Mouse (Mus musculus) MEL (cell line): ENCODE results near the gene Lrrc46. TPM values are rescaled to one million over a fixed set of nuclear protein-coding genes. Genes with fewer than 3 reads are reported as not detected.
A peak's percentile ranks its signal among the peaks of the same experiment; 100 is the strongest.

Experiments
- DNase-seq: peaks from one replicate; pipeline ENCODE4 v3.0.0; 2011; ENCODE audit warnings: low read depth, low spot score
- H3K27ac ChIP-seq: 2 replicates; pipeline ENCODE4 v1.5.1; 2012; ENCODE audit warnings: low read depth, mild to moderate bottlenecking, control low read depth, low read length, moderate library complexity; ENCODE audit not compliant: control insufficient read depth
- H3K27me3 ChIP-seq, 2 experiments: fragments of 150-350 bp in 1 of 2; sonication (generic) in 1 of 2; 2 replicates each; pipeline ENCODE4 v1.6.1; 2012; ENCODE audit warnings: low read length in 2 of 2, mild to moderate bottlenecking in 2 of 2, improper control_type of control experiment in 1 of 2, moderate library complexity in 1 of 2; ENCODE audit not compliant: insufficient read depth in 2 of 2, control insufficient read depth in 1 of 2
- H3K36me3 ChIP-seq, 2 experiments: 2 replicates each; pipeline ENCODE4 v1.6.1; 2012 to 2014; ENCODE audit warnings: low read length in 2 of 2, improper control_type of control experiment in 1 of 2, inconsistent platforms in 1 of 2, mild to moderate bottlenecking in 1 of 2; ENCODE audit not compliant: insufficient read depth in 2 of 2, control insufficient read depth in 1 of 2
- H3K4me1 ChIP-seq, 2 experiments: fragments of 150-350 bp in 1 of 2; sonication (generic) in 1 of 2; 2 replicates each; pipeline ENCODE4 v1.6.1; 2012; ENCODE audit warnings: low read length in 2 of 2, improper control_type of control experiment in 1 of 2, mild to moderate bottlenecking in 1 of 2; ENCODE audit not compliant: insufficient read depth in 2 of 2, control insufficient read depth in 1 of 2
- H3K4me3 ChIP-seq, 2 experiments: fragments of 150-350 bp in 1 of 2; sonication (generic) in 1 of 2; 2 replicates each; pipeline ENCODE4 v1.5.1; 2012; ENCODE audit warnings: low read depth in 2 of 2, low read length in 2 of 2, mild to moderate bottlenecking in 2 of 2, moderate library complexity in 2 of 2, control low read depth in 1 of 2, improper control_type of control experiment in 1 of 2; ENCODE audit not compliant: control insufficient read depth in 1 of 2, insufficient read depth in 1 of 2
- H3K79me2 ChIP-seq: 2 replicates; pipeline ENCODE4 v1.6.1; 2012; ENCODE audit warnings: mild to moderate bottlenecking, low read length, moderate library complexity; ENCODE audit not compliant: control insufficient read depth, poor library complexity, insufficient read depth
- H3K9ac ChIP-seq: 2 replicates; pipeline ENCODE4 v1.6.1; 2012; ENCODE audit warnings: low read depth, mild to moderate bottlenecking, control low read depth, low read length, moderate library complexity; ENCODE audit not compliant: control insufficient read depth, poor library complexity, severe bottlenecking
- H3K9me3 ChIP-seq: fragments of 150-350 bp; sonication (generic); replicated peaks from 2 replicates; pipeline ENCODE4 v1.6.1; 2012; ENCODE audit warnings: mild to moderate bottlenecking, low read length, improper control_type of control experiment, moderate library complexity; ENCODE audit not compliant: insufficient read depth
- BHLHE40 ChIP-seq: IDR thresholded peaks from 2 replicates; pipeline ENCODE4 v1.6.1; 2012; ENCODE audit warnings: low read depth, mild to moderate bottlenecking, inconsistent platforms, low read length, improper control_type of control experiment, borderline replicate concordance
- CHD1 ChIP-seq: IDR thresholded peaks from 2 replicates; pipeline ENCODE4 v1.6.1; 2012; ENCODE audit warnings: low read depth, mild to moderate bottlenecking, inconsistent platforms, low read length, improper control_type of control experiment
- CHD2 ChIP-seq: IDR thresholded peaks from 2 replicates; pipeline ENCODE4 v1.6.1; 2011; ENCODE audit warnings: low read length, improper control_type of control experiment
- CTCF ChIP-seq, 3 experiments: IDR thresholded peaks in 2 of 3; conservative IDR thresholded peaks in 1 of 3; 2 replicates each; pipeline ENCODE4 v1.5.1; 2011 to 2012; ENCODE audit warnings: low read length in 3 of 3, low read depth in 2 of 3, mild to moderate bottlenecking in 2 of 3, improper control_type of control experiment in 1 of 3, inconsistent platforms in 1 of 3, mixed read lengths in 1 of 3, moderate library complexity in 1 of 3; ENCODE audit not compliant: control insufficient read depth in 1 of 3, insufficient read depth in 1 of 3, poor library complexity in 1 of 3, severe bottlenecking in 1 of 3
- E2F4 ChIP-seq: IDR thresholded peaks from 2 replicates; pipeline ENCODE4 v1.6.1; 2011; ENCODE audit warnings: low read depth, low read length, improper control_type of control experiment, borderline replicate concordance
- ELF1 ChIP-seq: IDR thresholded peaks from 2 replicates; pipeline ENCODE4 v1.6.1; 2014; ENCODE audit warnings: low read depth, mild to moderate bottlenecking, inconsistent platforms, low read length, improper control_type of control experiment, moderate library complexity
- EP300 ChIP-seq, 2 experiments: IDR thresholded peaks; 2 replicates each; pipeline ENCODE4 v1.6.1; 2011; ENCODE audit warnings: improper control_type of control experiment in 2 of 2, low read length in 2 of 2, low read depth in 1 of 2, mild to moderate bottlenecking in 1 of 2
- ETS1 ChIP-seq: IDR thresholded peaks from 2 replicates; pipeline ENCODE4 v1.6.1; 2012; ENCODE audit warnings: low read depth, mild to moderate bottlenecking, inconsistent platforms, low read length, improper control_type of control experiment, moderate library complexity
- GABPA ChIP-seq: IDR thresholded peaks from 2 replicates; pipeline ENCODE4 v1.6.1; 2012; ENCODE audit warnings: low read depth, mild to moderate bottlenecking, inconsistent platforms, low read length, improper control_type of control experiment, moderate library complexity
- GATA1 ChIP-seq: IDR thresholded peaks from 2 replicates; pipeline ENCODE4 v1.6.1; 2011; ENCODE audit warnings: low read depth, low read length, improper control_type of control experiment
- HCFC1 ChIP-seq: IDR thresholded peaks from 2 replicates; pipeline ENCODE4 v1.6.1; 2012; ENCODE audit warnings: low read depth, mild to moderate bottlenecking, inconsistent platforms, low read length, improper control_type of control experiment, moderate library complexity
- JUND ChIP-seq: IDR thresholded peaks from 2 replicates; pipeline ENCODE4 v1.6.1; 2011; ENCODE audit warnings: low read depth, mild to moderate bottlenecking, improper control_type of control experiment, low read length
- KAT2A ChIP-seq: conservative IDR thresholded peaks from 2 replicates; pipeline ENCODE4 v1.6.1; 2012; ENCODE audit warnings: low read depth, low read length, improper control_type of control experiment, inconsistent platforms
- MAX ChIP-seq: IDR thresholded peaks from 2 replicates; pipeline ENCODE4 v1.6.1; 2011; ENCODE audit warnings: low read length, improper control_type of control experiment
- MAZ ChIP-seq: IDR thresholded peaks from 2 replicates; pipeline ENCODE4 v1.6.1; 2012; ENCODE audit warnings: low read depth, mild to moderate bottlenecking, inconsistent platforms, low read length, improper control_type of control experiment
- MEF2A ChIP-seq: IDR thresholded peaks from 2 replicates; pipeline ENCODE4 v1.6.1; 2014; ENCODE audit warnings: low read depth, mild to moderate bottlenecking, inconsistent platforms, low read length, improper control_type of control experiment; ENCODE audit not compliant: poor library complexity, insufficient replicate concordance, severe bottlenecking; ENCODE audit errors: extremely low read depth
- MXI1 ChIP-seq: IDR thresholded peaks from 2 replicates; pipeline ENCODE4 v1.6.1; 2011; ENCODE audit warnings: mild to moderate bottlenecking, low read depth, low read length, improper control_type of control experiment
- MYB ChIP-seq: IDR thresholded peaks from 2 replicates; pipeline ENCODE4 v1.6.1; 2011; ENCODE audit warnings: mild to moderate bottlenecking, low read depth, low read length, improper control_type of control experiment
- NELFE ChIP-seq: IDR thresholded peaks from 2 replicates; pipeline ENCODE4 v1.6.1; 2011; ENCODE audit warnings: low read depth, low read length, improper control_type of control experiment
- NRF1 ChIP-seq: IDR thresholded peaks from 2 replicates; pipeline ENCODE4 v1.6.1; 2014; ENCODE audit warnings: low read depth, mild to moderate bottlenecking, inconsistent platforms, low read length, improper control_type of control experiment, moderate library complexity; ENCODE audit not compliant: poor library complexity, insufficient read depth, severe bottlenecking
- POLR2A ChIP-seq, 2 experiments: IDR thresholded peaks; 2 replicates each; pipeline ENCODE4 v1.6.1; 2011 to 2012; ENCODE audit warnings: low read length in 2 of 2, mild to moderate bottlenecking in 2 of 2, control low read depth in 1 of 2, improper control_type of control experiment in 1 of 2, low read depth in 1 of 2, moderate library complexity in 1 of 2; ENCODE audit not compliant: control insufficient read depth in 1 of 2, insufficient read depth in 1 of 2, poor library complexity in 1 of 2
- POLR2AphosphoS5 ChIP-seq: IDR thresholded peaks from 2 replicates; pipeline ENCODE4 v1.6.1; 2012; ENCODE audit warnings: low read depth, borderline replicate concordance, mild to moderate bottlenecking, inconsistent platforms, low read length, moderate library complexity, mixed read lengths
- RAD21 ChIP-seq: IDR thresholded peaks from 2 replicates; pipeline ENCODE4 v1.6.1; 2011; ENCODE audit warnings: mild to moderate bottlenecking, low read depth, low read length, improper control_type of control experiment
- RCOR1 ChIP-seq: IDR thresholded peaks from 2 replicates; pipeline ENCODE4 v1.6.1; 2012; ENCODE audit warnings: low read depth, mild to moderate bottlenecking, inconsistent platforms, low read length, improper control_type of control experiment
- SIN3A ChIP-seq: IDR thresholded peaks from 2 replicates; pipeline ENCODE4 v1.6.1; 2012; ENCODE audit warnings: low read length, improper control_type of control experiment, inconsistent platforms
- SMC3 ChIP-seq: IDR thresholded peaks from 2 replicates; pipeline ENCODE4 v1.6.1; 2011; ENCODE audit warnings: low read depth, low read length, improper control_type of control experiment
- TAL1 ChIP-seq: IDR thresholded peaks from 2 replicates; pipeline ENCODE4 v1.6.1; 2012; ENCODE audit warnings: mild to moderate bottlenecking, inconsistent platforms, low read length, moderate library complexity, mixed read lengths
- TBP ChIP-seq: IDR thresholded peaks from 2 replicates; pipeline ENCODE4 v1.8.0; 2011; ENCODE audit warnings: low read depth, low read length, improper control_type of control experiment
- TCF12 ChIP-seq: IDR thresholded peaks from 2 replicates; pipeline ENCODE4 v1.6.1; 2014; ENCODE audit warnings: low read depth, mild to moderate bottlenecking, inconsistent platforms, low read length, improper control_type of control experiment, moderate library complexity
- UBTF ChIP-seq: IDR thresholded peaks from 2 replicates; pipeline ENCODE4 v1.6.1; 2012; ENCODE audit warnings: low read depth, mild to moderate bottlenecking, inconsistent platforms, low read length, improper control_type of control experiment, moderate library complexity, borderline replicate concordance; ENCODE audit not compliant: insufficient read depth
- USF1 ChIP-seq: IDR thresholded peaks from 2 replicates; pipeline ENCODE4 v1.6.1; 2014; ENCODE audit warnings: low read depth, mild to moderate bottlenecking, inconsistent platforms, low read length, improper control_type of control experiment, moderate library complexity
- USF2 ChIP-seq, 2 experiments: IDR thresholded peaks; 2 replicates each; pipeline ENCODE4 v1.6.1; 2011 to 2012; ENCODE audit warnings: improper control_type of control experiment in 2 of 2, low read length in 2 of 2, borderline replicate concordance in 1 of 2, inconsistent platforms in 1 of 2, low read depth in 1 of 2, mild to moderate bottlenecking in 1 of 2; ENCODE audit not compliant: insufficient read depth in 1 of 2
- ZC3H11A ChIP-seq: IDR thresholded peaks from 2 replicates; pipeline ENCODE4 v1.6.1; 2012; ENCODE audit warnings: low read depth, mild to moderate bottlenecking, inconsistent platforms, low read length, improper control_type of control experiment
- ZKSCAN1 ChIP-seq: IDR thresholded peaks from 2 replicates; pipeline ENCODE4 v1.6.1; 2012; ENCODE audit warnings: low read depth, mild to moderate bottlenecking, inconsistent platforms, low read length, improper control_type of control experiment, moderate library complexity
- ZMIZ1 ChIP-seq: IDR thresholded peaks from 2 replicates; pipeline ENCODE4 v1.6.1; 2012; ENCODE audit warnings: low read depth, mild to moderate bottlenecking, inconsistent platforms, low read length, improper control_type of control experiment, moderate library complexity
- ZNF384 ChIP-seq: IDR thresholded peaks from 2 replicates; pipeline ENCODE4 v1.6.1; 2012; ENCODE audit warnings: low read depth, mild to moderate bottlenecking, inconsistent platforms, low read length, improper control_type of control experiment
- polyA plus RNA-seq, 2 experiments: library from polyadenylated mRNA; stranded (reverse) in 1 of 2; unstranded in 1 of 2; fragments of >175 nt in 1 of 2; fragments of >200 nt in 1 of 2; gene quantifications; 2 replicates each; pipeline versions ENCODE4 v1.2.1 to v1.2.4; 2012; ENCODE audit warnings: low replicate concordance in 2 of 2, low read depth in 1 of 2; ENCODE audit not compliant: insufficient read length in 2 of 2, insufficient read depth in 1 of 2, missing spikeins in 1 of 2
- total RNA-seq: library from RNA; depleted of rRNA; stranded (reverse); fragments of 300-350 nt; gene quantifications from 2 replicates; pipeline ENCODE4 v1.2.3, GENCODE M21; 2012

The Lrrc46 gene
- total and polyA plus RNA-seq, 3 experiments: 0.19 to 0.75 TPM; not detected in 1

DNA sequence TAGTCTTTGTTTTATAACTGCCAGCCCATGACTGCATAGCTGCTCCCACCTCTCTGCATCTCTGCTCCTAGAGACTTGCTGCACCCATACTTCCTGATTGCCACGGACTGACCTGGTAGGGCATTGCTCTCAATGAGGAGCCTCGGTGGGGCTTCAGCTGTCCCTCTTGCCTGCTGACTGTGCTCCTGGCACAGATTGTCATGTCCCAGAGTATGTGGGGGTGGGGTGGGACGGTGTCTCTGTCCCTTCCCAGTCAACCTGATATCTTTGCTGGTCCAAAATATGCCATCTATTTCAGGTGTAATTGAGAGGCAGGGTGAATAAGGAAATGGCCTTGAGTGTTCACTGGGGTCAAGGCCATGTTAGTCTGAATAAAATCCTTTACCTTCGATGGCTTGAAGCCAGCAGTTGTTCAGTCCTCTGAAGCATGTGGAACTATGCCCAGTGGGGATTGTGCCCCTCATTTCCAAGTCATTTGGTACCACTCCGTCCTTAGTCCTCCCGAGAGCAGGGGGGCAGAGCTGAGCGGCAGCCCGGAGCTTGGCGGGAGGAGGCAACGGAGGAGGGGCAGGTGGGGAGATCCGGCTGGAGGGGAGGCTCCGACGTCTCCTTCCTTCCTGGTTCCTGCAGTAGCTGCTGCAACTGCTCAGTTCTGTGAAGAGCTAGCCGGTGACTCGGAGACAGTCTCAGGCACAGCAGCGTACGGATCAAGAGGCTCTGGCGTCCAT is 9.2 kb upstream of the Lrrc46 start, which contains the start of gene Osbpl7:
Osbpl7 (plus strand) TSS at position 413 of the 728 bp plus-strand sequence.
- H3K79me2 ChIP-seq: peaks cover 10% of the 10 kb centered on the region
- peaks cover 0 to 16% of the 10 kb centered on the region in 2 experiments; a peak in 2 of 4 replicates for H3K4me1 ChIP-seq
- peak; percentile 93 for DNase-seq
- no peaks in the 10 kb centered on the region for H3K27me3 ChIP-seq
- no peaks in the 10 kb centered on the region for H3K9me3 ChIP-seq
- peak within 1 kb of the TSS; percentile 83 for H3K9ac ChIP-seq
- H3K4me3 ChIP-seq: peak within 1 kb of the TSS; percentile 78 to 88
- H3K36me3 ChIP-seq: no peaks in the 10 kb centered on the region
- peak within 1 kb of the TSS; percentile 54 for H3K27ac ChIP-seq
- TF ChIP-seq KAT2A (no peak; the same call in 1 of the 2 replicates), CTCF (IDR thresholded peaks at IDR 0.05 in 2 of 3, conservative IDR thresholded peaks at IDR 0.05 in 1 of 3; ENCODE audit: control insufficient read depth in 1 of 3, insufficient read depth in 1 of 3, low read depth in 2 of 3, low read length in 3 of 3, poor library complexity in 1 of 3, severe bottlenecking in 1 of 3) (peak; percentile 37 to 88 (median 82)), ZNF384 (peak; percentile 74), POLR2A (IDR thresholded peaks at IDR 0.05; ENCODE audit: control insufficient read depth in 1 of 2, insufficient read depth in 1 of 2, low read depth in 1 of 2, low read length in 2 of 2, poor library complexity in 1 of 2) (peak; percentile 79 to 94), MAZ (peak; percentile 100), MXI1 (peak; percentile 66), ETS1 (peak; percentile 52; the same call in 1 of the 2 replicates), E2F4 (peak; percentile 78; the same call in 1 of the 2 replicates), SIN3A (peak; percentile 93), RCOR1 (no peak), SMC3 (no peak; the same call in 1 of the 2 replicates), GABPA (peak; percentile 77; the same call in 1 of the 2 replicates), JUND (no peak), TCF12 (peak; percentile 76), HCFC1 (peak; percentile 90), ZKSCAN1 (no peak), MEF2A (no peak), MAX (peak; percentile 25; the same call in 1 of the 2 replicates), CHD2 (no peak), UBTF (0 out of 2 replicates have a peak, but pooled peaks have one; percentile 70), USF1 (no peak), ZC3H11A (no peak), NELFE (peak; percentile 93), ELF1 (peak; percentile 92), NRF1 (no peak), GATA1 (no peak), MYB (no peak), USF2 (IDR thresholded peaks at IDR 0.05; ENCODE audit: borderline replicate concordance in 1 of 2, insufficient read depth in 1 of 2, low read depth in 1 of 2, low read length in 2 of 2) (no peak), BHLHE40 (no peak), EP300 (IDR thresholded peaks at IDR 0.05; ENCODE audit: low read depth in 1 of 2, low read length in 2 of 2) (no peak), TBP (peak; percentile 86), ZMIZ1 (peak; percentile 85), CHD1 (no peak), RAD21 (no peak), TAL1 (no peak), POLR2AphosphoS5 (no peak)
